10 mouse cellular contexts compared by ENCODE assay signal in the genomic region with DNA sequence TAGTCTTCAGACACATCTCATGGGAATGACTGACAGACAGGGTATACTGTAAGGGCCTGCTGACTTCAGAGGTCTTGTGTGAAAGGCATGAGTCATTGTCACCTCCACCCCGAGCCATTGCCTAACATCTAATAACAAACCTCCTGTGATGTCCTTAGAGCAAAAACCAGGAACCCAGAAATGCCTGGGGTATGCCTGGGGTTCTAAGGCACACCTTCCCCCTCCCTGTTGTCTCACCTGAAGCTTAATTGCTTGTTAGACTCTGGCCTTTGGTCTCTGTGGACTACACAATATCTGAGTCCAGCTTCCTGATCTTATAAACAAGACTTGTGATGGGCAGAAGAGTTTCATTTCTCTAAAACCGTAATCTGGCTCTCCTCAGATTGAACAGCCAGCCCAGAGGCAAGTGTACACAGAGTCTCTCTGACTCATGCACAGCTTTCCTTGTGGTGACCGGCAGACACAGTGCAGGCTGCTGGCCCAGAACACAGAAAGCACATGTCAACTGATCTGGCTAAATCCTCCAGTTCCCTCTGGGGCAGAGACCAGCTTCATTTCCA.
DNase-seq lines count a peak whose midpoint lies in the region; ATAC-seq and TF ChIP-seq lines count a peak whose summit lies in the region.
"Had no signal": no experiment of that assay in that cellular context is flagged by ENCODE, and none has a peak within 500 bp of the region (broad histone marks: within the 10 kb centered on the region; RNA-seq: fewer than 3 reads in every experiment).

No protein-coding gene starts in this region.

- 38% methylated on average over 3 of the region's 3 CpGs for WGBS in heart, embryonic 12.5 days

- no peak for ATAC-seq in heart, embryonic 12.5 days (ENCODE audit: insufficient number of reproducible peaks, low FRiP score)

- DNase-seq in layer of hippocampus, adult 9-11 months, result peak; percentile 65
- DNase-seq in layer of hippocampus, postnatal 14 days (ENCODE audit: low spot score in 2 of 2), result no peak
- DNase-seq in monocyte, adult 2 months (ENCODE audit: low read depth in 1 of 2, low spot score in 2 of 2), result peak; percentile 70 to 71
- no peak for DNase-seq in right cerebral cortex, postnatal 25 days
- no peak for DNase-seq in left cerebral cortex, postnatal 10 days (ENCODE audit: extremely low spot score in 1 of 2, low spot score in 2 of 2)
- DNase-seq in thymus, postnatal 4 days, result no peak
- DNase-seq: cerebellum, adult 8-10 months had no signal

- H3K27me3 ChIP-seq in heart, embryonic 12.5 days (replicated peaks), result no peaks in the 10 kb centered on the region
- H3K27me3 ChIP-seq: neural tube, embryonic 12.5 days had no signal

- no peak overlapping the region for H3K9ac ChIP-seq in heart, embryonic 12.5 days
- H3K9ac ChIP-seq: neural tube, embryonic 12.5 days had no signal

- intact Hi-C loops in left cerebral cortex, postnatal 10 days (cut with DNase I), result no loop called here

- no peak overlapping the region for H3K4me2 ChIP-seq in heart, embryonic 12.5 days
- H3K4me2 ChIP-seq: neural tube, embryonic 12.5 days had no signal

- TF ChIP-seq CTCF in bone marrow macrophage, adult 2 months (IDR thresholded peaks at IDR 0.05; ENCODE audit: low read depth, low read length), result no peak

- H3K9me3 ChIP-seq in heart, embryonic 12.5 days (replicated peaks), result no peaks in the 10 kb centered on the region
- H3K9me3 ChIP-seq: neural tube, embryonic 12.5 days had no signal

- no peak for TF ChIP-seq POLR2A in bone marrow macrophage, adult 2 months (IDR thresholded peaks at IDR 0.05; ENCODE audit: borderline replicate concordance, low read depth, low read length)

- H3K4me3 ChIP-seq in bone marrow macrophage, adult 2 months (ENCODE audit: insufficient read depth, low read length), result 0 out of 2 replicates have a peak overlapping the region, but pooled peaks have one; percentile 9
- no peak overlapping the region for H3K4me3 ChIP-seq in heart, embryonic 12.5 days
- H3K4me3 ChIP-seq: neural tube, embryonic 12.5 days had no signal

- H3K27ac ChIP-seq in bone marrow macrophage, adult 2 months (ENCODE audit: insufficient read depth, low read depth, low read length), result peak overlapping the region; percentile 97
- 0 out of 2 replicates have a peak overlapping the region, but pooled peaks have one; percentile 33 for H3K27ac ChIP-seq in heart, embryonic 12.5 days (ENCODE audit: poor library complexity, severe bottlenecking)
- H3K27ac ChIP-seq: neural tube, embryonic 12.5 days had no signal

- H3K36me3 ChIP-seq in heart, embryonic 12.5 days, result no peaks in the 10 kb centered on the region
- H3K36me3 ChIP-seq: neural tube, embryonic 12.5 days had no signal

- H3K4me1 ChIP-seq in bone marrow macrophage, adult 2 months (ENCODE audit: control insufficient read depth, insufficient read depth, low read length), result peaks cover 68% of the 10 kb centered on the region
- H3K4me1 ChIP-seq in heart, embryonic 12.5 days (replicated peaks), result peaks cover 49% of the 10 kb centered on the region

Comparison
In these comparisons a context has a peak if more than half of its experiments do, and no peak if none do; other contexts are left out.
1. DNase-seq: peak in layer of hippocampus, adult 9-11 months (single experiment) and monocyte, adult 2 months (2 of 2); none in layer of hippocampus, postnatal 14 days (0 of 2), right cerebral cortex, postnatal 25 days (single experiment), left cerebral cortex, postnatal 10 days (0 of 2) and thymus, postnatal 4 days (single experiment).